Mouse (Mus musculus): Measurements from ENCODE around the gene Sash1. TPM values are rescaled to one million over a fixed set of nuclear protein-coding genes. Genes with fewer than 3 reads are reported as not detected.

The Sash1 gene
- polyA plus RNA-seq, 1 experiment from 2014 or later, result 2.6 TPM

GRCm38 (mm10) chr10:8762771-8763170 is 123.1 kb downstream of the Sash1 start:
- ATAC-seq (replicated peaks; ENCODE audit: extremely low read depth, insufficient read depth, low FRiP score), result no peak; the same call in 1 of the 2 replicates

GRCm38 (mm10) chr10:8762209-8762701 is 123.6 kb downstream of the Sash1 start:
- peak; percentile 53 for ATAC-seq (replicated peaks; ENCODE audit: extremely low read depth, insufficient read depth, low FRiP score)

More at GRCm38 (mm10) chr10:8762771-8763170, 123.1 kb downstream of the Sash1 start:
- H3K9ac ChIP-seq (ENCODE audit: low read length), result peak overlapping the region; percentile 65
- no peaks in the 10 kb centered on the region for H3K9me3 ChIP-seq (replicated peaks; ENCODE audit: control insufficient read depth, low read length)
- H3K4me3 ChIP-seq (ENCODE audit: low read length), result peak overlapping the region; percentile 48
- H3K36me3 ChIP-seq (ENCODE audit: control insufficient read depth, insufficient read depth), result no peaks in the 10 kb centered on the region
- WGBS, result 29% methylated on average over 12 of the region's 12 CpGs
- H3K4me1 ChIP-seq (ENCODE audit: control insufficient read depth, insufficient read depth, low read length), result peaks cover 16% of the 10 kb centered on the region
- peak overlapping the region; percentile 68 for H3K4me2 ChIP-seq (ENCODE audit: low read depth, low read length)
- H3K27me3 ChIP-seq (ENCODE audit: control insufficient read depth, insufficient read depth, low read length), result no peaks in the 10 kb centered on the region
- peak overlapping the region; percentile 67 for H3K27ac ChIP-seq (ENCODE audit: low read length)

GRCm38 (mm10) chr10:8761656-8762055 is 124.2 kb downstream of the Sash1 start:
- ATAC-seq (replicated peaks; ENCODE audit: extremely low read depth, insufficient read depth, low FRiP score), result no peak
- peak overlapping the region; percentile 65 for H3K9ac ChIP-seq (ENCODE audit: low read length)
- H3K4me3 ChIP-seq (ENCODE audit: low read length), result peak overlapping the region; percentile 48
- H3K36me3 ChIP-seq (ENCODE audit: control insufficient read depth, insufficient read depth), result no peaks in the 10 kb centered on the region
- H3K27ac ChIP-seq (ENCODE audit: low read length), result peak overlapping the region; percentile 67
- 55% methylated on average over 9 of the region's 9 CpGs for WGBS
- no peaks in the 10 kb centered on the region for H3K27me3 ChIP-seq (ENCODE audit: control insufficient read depth, insufficient read depth, low read length)
- no peaks in the 10 kb centered on the region for H3K9me3 ChIP-seq (replicated peaks; ENCODE audit: control insufficient read depth, low read length)
- peak overlapping the region; percentile 68 for H3K4me2 ChIP-seq (ENCODE audit: low read depth, low read length)
- peaks cover 19% of the 10 kb centered on the region for H3K4me1 ChIP-seq (ENCODE audit: control insufficient read depth, insufficient read depth, low read length)

More at GRCm38 (mm10) chr10:8762209-8762701, 123.6 kb downstream of the Sash1 start:
- Histone ChIP-seq H3K27ac (ENCODE audit: low read length) (peak overlapping the region; percentile 67), H3K4me3 (ENCODE audit: low read length) (peak overlapping the region; percentile 48), H3K4me2 (ENCODE audit: low read depth, low read length) (peak overlapping the region; percentile 68), H3K9me3 (replicated peaks; ENCODE audit: control insufficient read depth, low read length) (no peaks in the 10 kb centered on the region), H3K9ac (ENCODE audit: low read length) (peak overlapping the region; percentile 65), H3K36me3 (ENCODE audit: control insufficient read depth, insufficient read depth) (no peaks in the 10 kb centered on the region), H3K4me1 (ENCODE audit: control insufficient read depth, insufficient read depth, low read length) (peaks cover 16% of the 10 kb centered on the region), H3K27me3 (ENCODE audit: control insufficient read depth, insufficient read depth, low read length) (no peaks in the 10 kb centered on the region)
- WGBS, result 15% methylated on average over 14 of the region's 14 CpGs

GRCm38 (mm10) chr10:8760598-8760997 is 125.3 kb downstream of the Sash1 start:
- Histone ChIP-seq H3K9me3 (replicated peaks; ENCODE audit: control insufficient read depth, low read length) (no peaks in the 10 kb centered on the region), H3K4me3 (ENCODE audit: low read length) (peak overlapping the region; percentile 15; the same call in 1 of the 2 replicates), H3K36me3 (ENCODE audit: control insufficient read depth, insufficient read depth) (no peaks in the 10 kb centered on the region), H3K27ac (ENCODE audit: low read length) (0 out of 2 replicates have a peak overlapping the region, but pooled peaks have one; percentile 7), H3K9ac (ENCODE audit: low read length) (no peak overlapping the region), H3K4me2 (ENCODE audit: low read depth, low read length) (peak overlapping the region; percentile 68), H3K27me3 (ENCODE audit: control insufficient read depth, insufficient read depth, low read length) (no peaks in the 10 kb centered on the region), H3K4me1 (ENCODE audit: control insufficient read depth, insufficient read depth, low read length) (peaks cover 20% of the 10 kb centered on the region)
- WGBS, result 44% methylated on average over 4 of the region's 4 CpGs
- peak; percentile 33; the same call in 1 of the 2 replicates for ATAC-seq (replicated peaks; ENCODE audit: extremely low read depth, insufficient read depth, low FRiP score)

- Histone ChIP-seq H3K27me3 (ENCODE audit: control insufficient read depth, insufficient read depth, low read length) (no peaks in the 10 kb centered on the region), H3K36me3 (ENCODE audit: control insufficient read depth, insufficient read depth) (no peaks in the 10 kb centered on the region), H3K4me2 (ENCODE audit: low read depth, low read length) (0 out of 2 replicates have a peak overlapping the region, but pooled peaks have one; percentile 8), H3K4me1 (ENCODE audit: control insufficient read depth, insufficient read depth, low read length) (peaks cover 20% of the 10 kb centered on the region), H3K4me3 (ENCODE audit: low read length) (no peak overlapping the region), H3K9ac (ENCODE audit: low read length) (no peak overlapping the region), H3K9me3 (replicated peaks; ENCODE audit: control insufficient read depth, low read length) (no peaks in the 10 kb centered on the region), H3K27ac (ENCODE audit: low read length) (peak overlapping the region; percentile 32)
- 65% methylated on average over 7 of the region's 7 CpGs for WGBS
- no peak for ATAC-seq (replicated peaks; ENCODE audit: extremely low read depth, insufficient read depth, low FRiP score)
Observed at GRCm38 (mm10) chr10:8759228-8759627, 126.6 kb downstream of the Sash1 start.

GRCm38 (mm10) chr10:8757429-8757931 is 128.4 kb downstream of the Sash1 start:
- H3K9me3 ChIP-seq (replicated peaks; ENCODE audit: control insufficient read depth, low read length), result no peaks in the 10 kb centered on the region
- WGBS, result 56% methylated on average over 21 of the region's 21 CpGs
- H3K9ac ChIP-seq (ENCODE audit: low read length), result 0 out of 2 replicates have a peak overlapping the region, but pooled peaks have one; percentile 25
- H3K4me1 ChIP-seq (ENCODE audit: control insufficient read depth, insufficient read depth, low read length), result peaks cover 16% of the 10 kb centered on the region
- H3K27me3 ChIP-seq (ENCODE audit: control insufficient read depth, insufficient read depth, low read length), result no peaks in the 10 kb centered on the region
- peak overlapping the region; percentile 79 for H3K27ac ChIP-seq (ENCODE audit: low read length)
- H3K4me3 ChIP-seq (ENCODE audit: low read length), result no peak overlapping the region
- H3K4me2 ChIP-seq (ENCODE audit: low read depth, low read length), result peak overlapping the region; percentile 29
- no peaks in the 10 kb centered on the region for H3K36me3 ChIP-seq (ENCODE audit: control insufficient read depth, insufficient read depth)
- peak; percentile 28; the same call in 1 of the 2 replicates for ATAC-seq (replicated peaks; ENCODE audit: extremely low read depth, insufficient read depth, low FRiP score)

GRCm38 (mm10) chr10:8756604-8757354 is 129.1 kb downstream of the Sash1 start:
- Histone ChIP-seq H3K27me3 (ENCODE audit: control insufficient read depth, insufficient read depth, low read length) (no peaks in the 10 kb centered on the region), H3K9me3 (replicated peaks; ENCODE audit: control insufficient read depth, low read length) (no peaks in the 10 kb centered on the region), H3K4me3 (ENCODE audit: low read length) (no peak overlapping the region), H3K4me2 (ENCODE audit: low read depth, low read length) (peak overlapping the region; percentile 29), H3K9ac (ENCODE audit: low read length) (no peak overlapping the region), H3K36me3 (ENCODE audit: control insufficient read depth, insufficient read depth) (no peaks in the 10 kb centered on the region), H3K4me1 (ENCODE audit: control insufficient read depth, insufficient read depth, low read length) (peaks cover 13% of the 10 kb centered on the region), H3K27ac (ENCODE audit: low read length) (peak overlapping the region; percentile 79)
- 76% methylated on average over 11 of the region's 11 CpGs for WGBS
- ATAC-seq (replicated peaks; ENCODE audit: extremely low read depth, insufficient read depth, low FRiP score), result no peak

- Histone ChIP-seq H3K27me3 (ENCODE audit: control insufficient read depth, insufficient read depth, low read length) (no peaks in the 10 kb centered on the region), H3K4me1 (ENCODE audit: control insufficient read depth, insufficient read depth, low read length) (peaks cover 9% of the 10 kb centered on the region), H3K9me3 (replicated peaks; ENCODE audit: control insufficient read depth, low read length) (no peaks in the 10 kb centered on the region), H3K9ac (ENCODE audit: low read length) (no peak overlapping the region), H3K36me3 (ENCODE audit: control insufficient read depth, insufficient read depth) (peaks cover 9% of the 10 kb centered on the region; the same call in 1 of the 2 replicates), H3K27ac (ENCODE audit: low read length) (no peak overlapping the region), H3K4me2 (ENCODE audit: low read depth, low read length) (no peak overlapping the region), H3K4me3 (ENCODE audit: low read length) (no peak overlapping the region)
- WGBS, result 89% methylated on average over 3 of the region's 3 CpGs
- ATAC-seq (replicated peaks; ENCODE audit: extremely low read depth, insufficient read depth, low FRiP score), result no peak
Observed at GRCm38 (mm10) chr10:8753377-8753776, 132.5 kb downstream of the Sash1 start.

- Histone ChIP-seq H3K27me3 (ENCODE audit: control insufficient read depth, insufficient read depth, low read length) (no peaks in the 10 kb centered on the region), H3K9me3 (replicated peaks; ENCODE audit: control insufficient read depth, low read length) (no peaks in the 10 kb centered on the region), H3K36me3 (ENCODE audit: control insufficient read depth, insufficient read depth) (peaks cover 9% of the 10 kb centered on the region; the same call in 1 of the 2 replicates), H3K4me1 (ENCODE audit: control insufficient read depth, insufficient read depth, low read length) (peaks cover 6% of the 10 kb centered on the region; the same call in 1 of the 2 replicates), H3K4me3 (ENCODE audit: low read length) (no peak overlapping the region), H3K9ac (ENCODE audit: low read length) (no peak overlapping the region), H3K4me2 (ENCODE audit: low read depth, low read length) (no peak overlapping the region), H3K27ac (ENCODE audit: low read length) (no peak overlapping the region)
- WGBS, result 73% methylated on average over 7 of the region's 7 CpGs
- ATAC-seq (replicated peaks; ENCODE audit: extremely low read depth, insufficient read depth, low FRiP score), result no peak
Observed at GRCm38 (mm10) chr10:8752436-8752835, 133.4 kb downstream of the Sash1 start.
